Mouse (Mus musculus) regulatory T cell (primary cell): ENCODE data around the gene B4galt1.

Source experiments
- in situ Hi-C: fragments of 300-600 bp; cut with MboI, MseI; formaldehyde crosslinking; loops from one replicate; pipeline ENCODE4 v1.15.1; 2025; ENCODE audit warnings: high pct_unique_total_duplicates

Gene B4galt1

GRCm38 (mm10) chr4:40784556-40785169 is 69.1 kb downstream of the B4galt1 start:
- in situ Hi-C loops, result loop anchor here (5.0 kb wide), 1 partner anchor 33 kb away; no protein-coding TSS in a partner anchor

GRCm38 (mm10) chr4:40783049-40783448 is 70.8 kb downstream of the B4galt1 start:
- in situ Hi-C loops, result loop anchor here (5.0 kb wide), 1 partner anchor 34 kb away; no protein-coding TSS in a partner anchor

GRCm38 (mm10) chr4:40781797-40782495 is 71.9 kb downstream of the B4galt1 start:
- in situ Hi-C loops, result loop anchor here (5.0 kb wide), 1 partner anchor 35 kb away; no protein-coding TSS in a partner anchor

GRCm38 (mm10) chr4:40781143-40781542 is 72.7 kb downstream of the B4galt1 start:
- in situ Hi-C loops, result loop anchor here (5.0 kb wide), 1 partner anchor 36 kb away; no protein-coding TSS in a partner anchor

- in situ Hi-C loops, result no loop called here
Measured at GRCm38 (mm10) chr4:40778656-40779055, 75.1 kb downstream of the B4galt1 start.

GRCm38 (mm10) chr4:40777116-40777515 is 76.7 kb downstream of the B4galt1 start:
- in situ Hi-C loops, result no loop called here

- in situ Hi-C loops, result no loop called here
Measured at GRCm38 (mm10) chr4:40776416-40776815, 77.4 kb downstream of the B4galt1 start.

GRCm38 (mm10) chr4:40774279-40775259 is 79.2 kb downstream of the B4galt1 start:
- in situ Hi-C loops, result loop anchor here (5.0 kb wide), 2 partner anchors 73 to 133 kb away; no protein-coding TSS in a partner anchor

- in situ Hi-C loops, result no loop called here
Measured at GRCm38 (mm10) chr4:40759876-40760275, 93.9 kb downstream of the B4galt1 start.

GRCm38 (mm10) chr4:40757780-40758420 is 95.9 kb downstream of the B4galt1 start, which contains the start of gene Smu1:
Gene Smu1, minus strand, starts transcription at chr4:40757923.
- in situ Hi-C loops, result no loop called here

GRCm38 (mm10) chr4:40757157-40757779 is 96.5 kb downstream of the B4galt1 start:
- in situ Hi-C loops, result no loop called here
